Mouse (Mus musculus) thymus, postnatal 10 days (tissue): ENCODE data around the gene Renbp.
A peak's percentile ranks its signal among the peaks of the same experiment; 100 is the strongest.

ENCODE experiments used
- DNase-seq, 2 experiments: peaks; one replicate each; pipeline ENCODE4 v3.0.0; 2021; ENCODE audit warnings: low spot score in 2 of 2

Gene Renbp

GRCm38 (mm10) chrX:73930402-73931062, at the start of gene Renbp:
Gene Renbp (minus strand): TSS chrX:73930850.
- peak; percentile 22 to 39 for DNase-seq

DNA sequence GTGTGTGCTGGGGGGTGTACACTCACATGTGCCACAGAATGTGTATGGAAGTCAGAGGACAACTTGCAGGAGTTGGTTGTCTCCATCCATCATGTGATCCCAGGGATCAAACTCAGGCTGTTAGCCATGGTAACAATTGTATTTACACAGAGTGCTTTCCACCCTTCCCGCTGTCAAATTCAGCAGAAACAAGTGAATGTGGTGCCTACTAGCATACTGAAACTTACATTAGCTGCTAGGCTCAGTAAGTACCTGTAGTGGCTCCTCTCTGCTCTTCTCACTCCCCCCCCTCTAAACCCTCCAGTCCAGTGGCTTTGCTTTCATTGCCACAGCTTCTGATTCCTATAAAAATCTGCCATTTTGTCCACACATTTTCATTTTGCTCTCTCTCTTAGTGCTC, 47.1 kb upstream of the Renbp start:
- DNase-seq = no peak

DNA sequence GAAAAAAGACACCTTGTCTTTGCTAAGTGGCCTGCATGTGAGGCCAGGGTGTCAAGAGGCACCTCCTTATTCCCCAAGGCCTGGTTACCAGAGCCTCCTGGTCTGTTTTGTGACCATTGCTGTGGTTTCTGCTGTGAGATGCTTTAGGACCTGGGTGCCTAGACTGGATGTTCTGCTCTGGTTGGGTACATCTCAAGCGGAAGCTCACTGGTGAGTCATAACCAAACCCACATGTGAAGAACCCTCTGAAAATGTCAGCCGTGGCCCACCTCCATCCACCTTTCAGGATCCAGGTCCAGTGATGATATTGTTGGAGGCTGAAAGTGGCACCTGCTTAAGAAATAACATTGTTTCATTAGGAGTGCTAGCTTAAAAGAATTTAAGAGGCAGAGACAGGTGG, 45.6 kb upstream of the Renbp start:
- no peak for DNase-seq

GRCm38 (mm10) chrX:73972774-73973173, 42.1 kb upstream of the Renbp start:
- no peak for DNase-seq

- DNase-seq = no peak
These were observed 40.1 kb upstream of the Renbp start for GRCm38 (mm10) chrX:73970781-73971180.

DNA sequence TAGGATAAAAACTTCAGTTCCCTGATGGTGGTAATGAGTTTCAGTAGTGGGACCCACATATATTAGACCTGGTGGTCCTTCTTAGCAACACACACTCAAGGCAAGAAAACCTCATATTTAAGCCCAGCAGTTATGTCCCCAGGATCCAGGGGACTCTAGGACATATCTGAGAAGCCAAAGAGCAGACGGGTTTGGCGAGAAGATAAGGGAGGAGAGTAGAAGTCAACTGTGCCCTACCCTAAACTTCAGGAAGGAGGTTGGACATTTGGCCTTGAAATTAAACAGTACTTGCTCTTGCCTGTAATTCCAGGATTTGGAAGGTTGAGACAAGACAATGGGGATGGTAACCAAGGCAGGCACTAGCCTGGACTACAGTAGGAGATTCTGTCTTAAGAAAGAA, 39.1 kb upstream of the Renbp start:
- DNase-seq = no peak

GRCm38 (mm10) chrX:73969167-73969566, 38.5 kb upstream of the Renbp start:
- no peak for DNase-seq

DNA sequence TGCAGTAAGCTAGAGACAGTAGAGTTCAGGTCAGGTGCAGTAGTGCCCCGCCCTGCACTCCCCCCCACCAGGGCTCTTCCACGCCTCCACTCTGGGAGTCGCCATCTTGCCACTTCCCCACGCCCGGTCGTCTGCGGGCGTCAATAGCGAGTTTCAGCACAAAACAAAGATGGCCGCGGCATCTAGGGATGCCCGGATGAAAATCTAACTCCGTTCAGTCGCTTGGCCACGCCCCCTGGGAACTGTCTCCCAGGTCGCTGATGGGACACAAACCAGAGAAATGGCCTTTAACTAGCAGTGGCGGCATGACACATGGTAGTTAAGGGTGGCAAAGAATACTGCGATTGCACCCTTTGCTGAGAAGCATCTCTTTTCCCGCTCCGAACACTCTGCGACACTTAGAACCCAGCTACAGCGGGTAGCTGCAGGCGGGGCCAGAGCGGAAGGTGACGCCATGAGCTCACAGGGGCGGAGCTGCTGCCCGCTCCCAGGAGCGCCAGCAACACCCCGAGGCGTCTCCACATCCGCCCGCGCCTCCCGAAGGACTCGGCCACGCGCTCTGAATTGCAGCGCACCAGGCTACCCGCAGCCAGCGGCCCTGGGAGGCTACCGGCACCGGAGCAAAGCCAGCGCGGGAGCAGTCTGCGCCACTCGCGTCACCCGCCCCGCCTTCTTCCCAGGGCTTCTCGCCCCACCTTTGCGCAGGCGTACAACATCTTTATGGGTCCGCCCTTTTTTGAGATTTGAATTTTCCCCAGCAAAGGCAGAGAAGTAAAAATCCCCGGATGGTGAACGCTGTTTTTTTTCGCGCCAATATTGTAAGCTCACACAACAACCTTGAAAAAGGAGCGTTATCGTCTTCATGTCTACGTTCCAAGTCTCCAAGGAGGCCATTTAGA, 36.8 kb upstream of the Renbp start:
- peak; percentile 75 to 79 for DNase-seq

DNA sequence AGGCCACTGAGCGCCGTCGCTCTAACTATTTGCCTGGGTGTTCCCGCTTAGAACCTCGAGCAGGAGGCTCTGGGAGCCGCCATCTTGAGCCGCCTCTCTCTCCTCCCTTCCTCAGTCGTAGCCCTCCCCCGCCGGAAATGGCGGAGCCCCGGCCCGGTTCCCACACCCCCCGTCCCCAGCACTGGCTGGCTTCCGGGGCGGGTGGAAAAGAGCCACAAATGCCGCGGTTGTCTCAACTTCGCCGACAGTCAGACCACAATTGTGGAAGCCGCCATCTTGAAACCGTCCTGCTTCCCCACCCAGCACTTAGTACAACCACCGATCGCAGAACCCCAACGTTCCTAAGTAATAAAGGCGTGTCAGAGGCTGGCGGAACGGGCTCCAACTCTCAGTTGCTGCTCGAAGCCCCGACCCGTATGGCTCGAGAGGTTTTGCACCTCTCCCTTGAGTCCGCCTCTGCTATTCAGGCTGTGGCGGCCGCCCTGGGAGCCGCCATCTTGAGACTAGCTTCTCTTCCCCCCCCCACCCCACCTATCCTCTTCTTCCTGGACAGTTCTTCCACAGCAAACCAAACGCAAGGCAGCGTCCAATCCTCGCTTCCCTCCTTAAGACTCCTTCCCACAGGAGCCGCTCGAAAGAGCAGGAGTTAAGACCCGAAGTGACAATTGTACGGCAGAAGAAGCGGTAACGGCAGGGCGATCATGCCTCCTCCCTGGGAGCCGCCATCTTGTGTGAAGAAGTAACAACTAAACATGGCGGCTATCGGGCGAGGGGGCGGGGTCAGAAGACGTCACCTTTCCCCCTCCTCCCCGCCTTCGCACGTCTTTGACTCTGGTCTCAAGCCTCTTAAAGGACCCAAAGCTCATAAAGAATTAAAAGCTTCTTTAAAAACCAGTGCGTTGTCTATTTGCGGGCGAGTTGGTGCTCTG, 35.9 kb upstream of the Renbp start, which contains the start of gene Hcfc1:
TSS of gene Hcfc1 (minus strand) at position 110 of the 929 bp plus-strand sequence.
- peak; percentile 83 to 84 for DNase-seq

GRCm38 (mm10) chrX:73965307-73965706, 34.7 kb upstream of the Renbp start:
- DNase-seq = peak; percentile 68 to 71

DNA sequence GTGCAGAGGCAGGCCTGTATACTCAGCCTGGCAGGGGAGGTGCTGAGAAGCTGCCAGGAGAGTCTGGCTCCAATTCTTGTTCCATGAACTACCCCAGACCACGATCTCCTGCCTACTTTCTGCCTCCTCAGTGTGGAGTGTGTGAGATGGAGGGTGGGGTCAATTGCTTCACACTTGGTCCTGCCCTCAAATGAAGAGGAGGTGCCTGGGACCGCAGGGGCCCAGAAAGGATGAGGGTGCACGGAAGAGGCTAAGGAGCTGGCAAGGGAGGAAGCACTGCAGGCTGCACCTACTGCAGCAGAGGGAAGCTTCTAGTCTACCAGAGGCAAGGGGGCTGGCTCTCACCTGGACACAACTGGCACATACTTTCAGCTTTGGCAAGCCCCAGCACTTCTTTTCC, 33.7 kb upstream of the Renbp start:
- peak in 1 of 2 experiments; percentile 14 for DNase-seq

- no peak for DNase-seq
These were observed 24.3 kb upstream of the Renbp start for GRCm38 (mm10) chrX:73954988-73955387.

GRCm38 (mm10) chrX:73952603-73953002, 22.0 kb upstream of the Renbp start:
- no peak for DNase-seq

DNA sequence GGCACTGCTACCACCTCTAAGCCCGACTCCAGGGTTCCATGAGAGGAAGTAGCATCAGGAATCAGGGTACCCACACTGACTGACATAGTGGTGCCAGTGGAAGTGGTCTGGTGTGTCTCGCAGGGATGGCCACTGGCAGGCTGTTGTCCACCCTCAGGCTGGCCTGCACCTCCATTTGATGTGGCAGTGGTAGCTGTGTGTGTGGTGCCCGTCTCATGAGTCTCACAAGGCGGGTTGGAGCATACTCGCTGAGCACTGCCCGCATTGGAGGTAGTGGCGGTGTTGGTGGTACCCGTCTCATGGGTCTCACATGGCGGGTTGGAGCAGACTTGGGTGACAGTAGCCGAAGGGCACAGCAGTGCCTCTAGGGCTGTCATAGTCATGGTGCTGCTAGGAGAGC, 18.7 kb upstream of the Renbp start:
- DNase-seq = no peak

- DNase-seq = peak in 1 of 2 experiments; percentile 42
These were observed 18.0 kb upstream of the Renbp start for GRCm38 (mm10) chrX:73948647-73949046.

- DNase-seq = no peak
These were observed 16.2 kb upstream of the Renbp start for GRCm38 (mm10) chrX:73946896-73947295.

- DNase-seq = no peak
These were observed 11.6 kb upstream of the Renbp start for GRCm38 (mm10) chrX:73942294-73942693.

DNA sequence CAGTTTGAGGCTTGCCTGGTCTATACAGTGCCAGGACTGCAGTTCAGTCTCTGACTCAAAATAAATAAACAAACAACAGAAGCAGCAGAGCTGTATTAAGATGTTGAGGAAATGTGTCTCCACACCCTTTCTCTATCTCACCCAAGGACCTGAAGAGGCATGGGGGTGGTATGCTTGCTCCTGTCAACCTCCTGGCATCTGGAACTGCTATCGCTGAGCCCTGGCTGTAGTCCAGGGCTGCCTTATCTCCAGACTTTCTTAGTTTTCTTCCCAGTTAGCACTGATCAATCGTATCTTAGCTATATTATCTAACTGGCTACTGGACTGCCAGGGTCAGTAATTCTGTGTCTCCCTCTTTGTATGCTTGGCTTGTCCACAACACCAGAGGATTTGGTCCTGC, 11.2 kb upstream of the Renbp start:
- no peak for DNase-seq

- no peak for DNase-seq
These were observed 1.2 kb upstream of the Renbp start for GRCm38 (mm10) chrX:73931871-73932270.

DNA sequence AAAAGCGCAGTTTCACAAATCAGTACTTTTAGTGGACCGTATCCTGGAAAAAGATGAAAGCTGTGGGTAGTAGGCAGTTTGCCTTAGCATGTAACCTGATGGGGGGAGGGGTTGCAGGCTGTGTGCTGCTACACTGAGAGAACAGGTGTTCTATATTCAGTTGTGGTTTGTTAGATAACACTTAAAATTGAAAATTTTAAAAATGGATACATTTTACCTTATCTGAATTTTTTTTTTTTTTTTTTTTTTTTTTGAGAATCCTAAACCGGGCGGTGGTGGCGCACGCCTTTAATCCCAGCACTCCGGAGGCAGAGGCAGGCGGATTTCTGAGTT, 8.1 kb downstream of the Renbp start:
- DNase-seq = peak in 1 of 2 experiments; percentile 42

- DNase-seq = peak; percentile 63 to 70
These were observed 8.7 kb downstream of the Renbp start, which contains the start of the genes Arhgap4 and Naa10 for GRCm38 (mm10) chrX:73921823-73922549. Gene Arhgap4 (minus strand): TSS chrX:73921870. Gene Naa10 (minus strand): TSS chrX:73921944.
